Mouse (Mus musculus) ES-Bruce4 (cell line): ENCODE data around the gene Sparcl1. TPM values are rescaled to one million over a fixed set of nuclear protein-coding genes. Genes with fewer than 3 reads are reported as not detected.

Source experiments
- H3K27ac ChIP-seq: 2 replicates; pipeline ENCODE4 v1.5.1; 2012; ENCODE audit warnings: low read length, inconsistent platforms; ENCODE audit not compliant: insufficient read depth
- H3K27me3 ChIP-seq: 2 replicates; pipeline ENCODE4 v1.6.1; 2012; ENCODE audit warnings: mild to moderate bottlenecking, low read length, inconsistent platforms; ENCODE audit not compliant: control insufficient read depth, poor library complexity, insufficient read depth, severe bottlenecking
- H3K36me3 ChIP-seq: 2 replicates; pipeline ENCODE4 v1.6.1; 2012; ENCODE audit warnings: inconsistent platforms, mild to moderate bottlenecking, low read length, moderate library complexity; ENCODE audit not compliant: control insufficient read depth, poor library complexity, insufficient read depth, severe bottlenecking
- H3K4me1 ChIP-seq: one replicate; pipeline ENCODE4 v1.8.1; 2011; ENCODE audit warnings: low read length; ENCODE audit not compliant: control insufficient read depth, insufficient read depth
- H3K4me3 ChIP-seq: 2 replicates; pipeline ENCODE4 v1.5.1; 2011; ENCODE audit warnings: low read depth, mild to moderate bottlenecking, low read length
- H3K9ac ChIP-seq: 2 replicates; pipeline ENCODE4 v1.6.1; 2012; ENCODE audit warnings: low read depth, mild to moderate bottlenecking, inconsistent platforms; ENCODE audit not compliant: poor library complexity, severe bottlenecking
- H3K9me3 ChIP-seq: replicated peaks from 2 replicates; pipeline ENCODE4 v1.6.1; 2012; ENCODE audit warnings: mild to moderate bottlenecking, low read length, inconsistent platforms; ENCODE audit not compliant: control insufficient read depth, poor library complexity, insufficient read depth, severe bottlenecking
- CTCF ChIP-seq: IDR thresholded peaks from one replicate; pipeline ENCODE4 v1.8.1; 2011; ENCODE audit warnings: low read depth, low read length
- EP300 ChIP-seq: IDR thresholded peaks from 2 replicates; pipeline ENCODE4 v1.6.1; 2011; ENCODE audit warnings: low read depth, low read length; ENCODE audit not compliant: insufficient read depth
- POLR2A ChIP-seq: IDR thresholded peaks from one replicate; pipeline ENCODE4 v1.8.1; 2011; ENCODE audit warnings: low read length; ENCODE audit not compliant: insufficient read depth
- polyA plus RNA-seq: library from polyadenylated mRNA; stranded (reverse); fragments of >200 nt; gene quantifications from 2 replicates; pipeline ENCODE4 v1.2.4, GENCODE M21; 2011; ENCODE audit warnings: low read depth; ENCODE audit not compliant: missing spikeins, insufficient read depth, insufficient read length

Gene Sparcl1
- polyA plus RNA-seq, 1 experiment, result 0.40 TPM

GRCm38 (mm10) chr5:104061936-104062772 lies 51.4 kb downstream of the Sparcl1 start:
- Histone ChIP-seq H3K27me3 (no peaks in the 10 kb centered on the region), H3K9ac (no peak overlapping the region), H3K4me1 (no peaks in the 10 kb centered on the region), H3K9me3 (peaks cover 34% of the 10 kb centered on the region), H3K27ac (no peak overlapping the region), H3K36me3 (peaks cover 37% of the 10 kb centered on the region), H3K4me3 (no peak overlapping the region)
- TF ChIP-seq EP300 (no peak), CTCF (no peak), POLR2A (no peak)

GRCm38 (mm10) chr5:104060429-104060828 lies 53.1 kb downstream of the Sparcl1 start:
- Histone ChIP-seq H3K4me1 (no peaks in the 10 kb centered on the region), H3K27me3 (no peaks in the 10 kb centered on the region), H3K9ac (no peak overlapping the region), H3K27ac (no peak overlapping the region), H3K9me3 (peaks cover 34% of the 10 kb centered on the region), H3K4me3 (no peak overlapping the region), H3K36me3 (peaks cover 37% of the 10 kb centered on the region)
- TF ChIP-seq CTCF (no peak), POLR2A (no peak), EP300 (no peak)

DNA sequence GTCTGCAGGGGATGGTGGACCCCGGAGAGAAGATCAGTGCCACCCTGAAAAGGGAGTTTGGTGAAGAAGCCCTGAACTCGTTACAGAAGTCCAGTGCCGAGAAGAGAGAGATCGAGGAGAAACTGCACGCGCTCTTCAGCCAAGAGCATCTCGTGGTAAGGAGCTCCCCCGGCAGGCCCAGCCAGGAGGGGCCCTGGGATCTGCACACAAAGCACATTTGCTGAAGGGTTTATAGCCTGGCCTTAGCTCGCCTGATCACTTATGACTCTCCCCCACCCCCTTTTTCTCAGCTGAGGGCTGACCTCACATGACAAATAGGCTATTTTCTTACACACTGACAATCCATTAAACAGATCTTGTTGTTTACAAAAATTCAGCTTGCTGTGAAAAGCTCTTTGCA lies 53.9 kb downstream of the Sparcl1 start:
- H3K36me3 ChIP-seq, result peaks cover 31% of the 10 kb centered on the region
- no peak overlapping the region for H3K27ac ChIP-seq
- no peak overlapping the region for H3K9ac ChIP-seq

GRCm38 (mm10) chr5:104058021-104058420 lies 55.5 kb downstream of the Sparcl1 start:
- no peak overlapping the region for H3K27ac ChIP-seq
- no peak overlapping the region for H3K4me3 ChIP-seq
- H3K36me3 ChIP-seq, result peaks cover 25% of the 10 kb centered on the region
- H3K27me3 ChIP-seq, result no peaks in the 10 kb centered on the region
- H3K9ac ChIP-seq, result no peak overlapping the region
- TF ChIP-seq POLR2A, result no peak
- TF ChIP-seq EP300, result no peak
- peak; percentile 77 for TF ChIP-seq CTCF
- H3K4me1 ChIP-seq, result no peaks in the 10 kb centered on the region
- H3K9me3 ChIP-seq, result peaks cover 25% of the 10 kb centered on the region

More for the DNA sequence above, 53.9 kb downstream of the Sparcl1 start:
- H3K4me1 ChIP-seq, result no peaks in the 10 kb centered on the region
- peaks cover 34% of the 10 kb centered on the region for H3K9me3 ChIP-seq
- H3K4me3 ChIP-seq, result no peak overlapping the region
- TF ChIP-seq POLR2A, result no peak
- no peak for TF ChIP-seq CTCF
- no peak for TF ChIP-seq EP300
- H3K27me3 ChIP-seq, result no peaks in the 10 kb centered on the region

- Histone ChIP-seq H3K9ac (no peak overlapping the region), H3K27me3 (no peaks in the 10 kb centered on the region), H3K9me3 (peaks cover 8% of the 10 kb centered on the region), H3K4me1 (no peaks in the 10 kb centered on the region), H3K4me3 (no peak overlapping the region), H3K36me3 (peaks cover 20% of the 10 kb centered on the region), H3K27ac (no peak overlapping the region)
- TF ChIP-seq CTCF (no peak), POLR2A (no peak), EP300 (no peak)
Observed at GRCm38 (mm10) chr5:104056295-104056694, 57.2 kb downstream of the Sparcl1 start.

- Histone ChIP-seq H3K4me1 (no peaks in the 10 kb centered on the region), H3K27ac (no peak overlapping the region), H3K27me3 (no peaks in the 10 kb centered on the region), H3K4me3 (no peak overlapping the region), H3K9me3 (peaks cover 6% of the 10 kb centered on the region; the same call in 1 of the 2 replicates), H3K36me3 (peaks cover 20% of the 10 kb centered on the region), H3K9ac (no peak overlapping the region)
- TF ChIP-seq POLR2A, result no peak
- no peak for TF ChIP-seq CTCF
Observed at GRCm38 (mm10) chr5:104055816-104056215, 57.7 kb downstream of the Sparcl1 start.
